Mouse (Mus musculus): ENCODE measurements at regions not wholly inside any gene's neighbourhood (a gene's known extent, or its start where the extent isn't known, plus 50 kb on each side); places are given as distances from the start of the nearest gene placed in this dataset.

- TF ChIP-seq GATA1 (IDR thresholded peaks at IDR 0.05; ENCODE audit: borderline replicate concordance, low read length) = no peak
- no peak for TF ChIP-seq FLI1 (IDR thresholded peaks at IDR 0.05; ENCODE audit: low read length)
Observed at GRCm38 (mm10) chr14:18486132-18486800, 154.6 kb upstream of the Ube2e1 start.
